Mouse (Mus musculus) testis, adult 2 months (tissue): ENCODE data around the gene Dnajc17.

Experiments
- CTCF ChIP-seq: fragments of 200-500 bp; IDR thresholded peaks from 2 replicates; pipeline ENCODE4 v1.5.1; 2012; ENCODE audit warnings: low read depth, mild to moderate bottlenecking, inconsistent platforms, low read length, moderate library complexity; ENCODE audit not compliant: control insufficient read depth, insufficient read depth, insufficient replicate concordance
- POLR2A ChIP-seq: fragments of 200-500 bp; IDR thresholded peaks from 2 replicates; pipeline ENCODE4 v1.6.1; 2012; ENCODE audit warnings: low read depth, mild to moderate bottlenecking, inconsistent platforms, low read length, moderate library complexity; ENCODE audit not compliant: control insufficient read depth

DNA sequence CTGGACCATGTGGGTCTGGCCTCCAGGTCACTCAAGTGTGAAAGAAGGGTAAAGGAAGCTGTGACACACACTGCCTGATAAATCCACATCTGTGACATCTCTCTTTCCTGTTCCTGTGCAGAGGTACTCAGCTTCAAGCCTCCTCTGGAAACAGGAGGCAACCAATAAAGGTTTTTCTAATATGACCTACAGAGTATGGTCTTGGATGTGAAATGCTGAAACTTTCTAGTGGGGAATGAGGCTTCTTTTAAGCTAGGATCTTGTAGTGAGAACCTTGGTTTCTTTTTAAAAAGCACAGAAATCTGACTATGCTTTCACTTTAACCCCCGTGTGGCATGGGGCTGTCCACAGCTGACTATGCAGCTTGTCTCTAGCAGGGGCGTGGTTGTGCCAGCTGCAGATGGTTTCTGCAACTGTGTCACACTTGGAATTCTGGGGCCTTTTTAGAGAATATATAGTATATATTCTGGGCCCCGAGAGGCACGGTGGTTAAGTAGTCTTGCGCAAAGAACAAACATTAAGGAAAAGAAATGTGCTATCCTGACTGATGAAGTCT lies 31.1 kb downstream of the Dnajc17 start:
- TF ChIP-seq CTCF (no peak), POLR2A (no peak)
